Mouse (Mus musculus): Measurements from ENCODE around the gene Mrpl37. TPM values are rescaled to one million over a fixed set of nuclear protein-coding genes. Genes with fewer than 3 reads are reported as not detected.

Mrpl37 gene
- polyA plus RNA-seq, 1 experiment from 2014 or later: 53.4 TPM

- ATAC-seq (0 out of 2 replicates have a peak, but pooled peaks have one; percentile 16), DNase-seq (ENCODE audit: low spot score) (no peak)
- Histone ChIP-seq H3K4me1 (ENCODE audit: insufficient read depth, low read depth, low read length) (no peaks in the 10 kb centered on the region), H3K36me3 (ENCODE audit: insufficient read depth, low read length) (no peaks in the 10 kb centered on the region), H3K27me3 (replicated peaks; ENCODE audit: insufficient read depth, low read length) (no peaks in the 10 kb centered on the region), H3K27ac (ENCODE audit: low read length) (no peak overlapping the region), H3K4me2 (replicated peaks; ENCODE audit: low read depth, low read length) (no peak overlapping the region), H3K4me3 (ENCODE audit: low read depth, low read length) (no peak overlapping the region), H3K9me3 (ENCODE audit: low read length) (no peaks in the 10 kb centered on the region), H3K9ac (replicated peaks; ENCODE audit: low read depth) (no peak overlapping the region)
- WGBS: 41% methylated on average over 3 of the region's 3 CpGs
- TF ChIP-seq CTCF (IDR thresholded peaks at IDR 0.05) (no peak), EP300 (IDR thresholded peaks at IDR 0.05) (no peak)
Observed at GRCm38 (mm10) chr4:107018521-107018920, 48.1 kb downstream of the Mrpl37 start.

- ATAC-seq (no peak), DNase-seq (ENCODE audit: low spot score) (no peak)
- no peak overlapping the region for H3K4me2 ChIP-seq (replicated peaks; ENCODE audit: low read depth, low read length)
- H3K9ac ChIP-seq (replicated peaks; ENCODE audit: low read depth): no peak overlapping the region
- no peaks in the 10 kb centered on the region for H3K36me3 ChIP-seq (ENCODE audit: insufficient read depth, low read length)
- no peaks in the 10 kb centered on the region for H3K4me1 ChIP-seq (ENCODE audit: insufficient read depth, low read depth, low read length)
- TF ChIP-seq CTCF (IDR thresholded peaks at IDR 0.05): no peak
- TF ChIP-seq EP300 (IDR thresholded peaks at IDR 0.05): no peak
- H3K9me3 ChIP-seq (ENCODE audit: low read length): no peaks in the 10 kb centered on the region
- no peaks in the 10 kb centered on the region for H3K27me3 ChIP-seq (replicated peaks; ENCODE audit: insufficient read depth, low read length)
- H3K4me3 ChIP-seq (ENCODE audit: low read depth, low read length): no peak overlapping the region
- H3K27ac ChIP-seq (ENCODE audit: low read length): no peak overlapping the region
Observed at GRCm38 (mm10) chr4:107017257-107017656, 49.4 kb downstream of the Mrpl37 start.

- no peak overlapping the region for H3K27ac ChIP-seq (ENCODE audit: low read length)
- H3K9me3 ChIP-seq (ENCODE audit: low read length): no peaks in the 10 kb centered on the region
- TF ChIP-seq EP300 (IDR thresholded peaks at IDR 0.05) (no peak), CTCF (IDR thresholded peaks at IDR 0.05) (peak; percentile 14; the same call in 1 of the 2 replicates)
- WGBS: 61% methylated on average over 13 of the region's 13 CpGs
- no peak overlapping the region for H3K4me3 ChIP-seq (ENCODE audit: low read depth, low read length)
- no peaks in the 10 kb centered on the region for H3K36me3 ChIP-seq (ENCODE audit: insufficient read depth, low read length)
- H3K4me2 ChIP-seq (replicated peaks; ENCODE audit: low read depth, low read length): no peak overlapping the region
- DNase-seq (ENCODE audit: low spot score) (no peak), ATAC-seq (no peak)
- no peak overlapping the region for H3K9ac ChIP-seq (replicated peaks; ENCODE audit: low read depth)
- H3K4me1 ChIP-seq (ENCODE audit: insufficient read depth, low read depth, low read length): no peaks in the 10 kb centered on the region
- no peaks in the 10 kb centered on the region for H3K27me3 ChIP-seq (replicated peaks; ENCODE audit: insufficient read depth, low read length)
Observed at GRCm38 (mm10) chr4:107015971-107016511, 50.6 kb downstream of the Mrpl37 start.

- no peaks in the 10 kb centered on the region for H3K9me3 ChIP-seq (ENCODE audit: low read length)
- no peak overlapping the region for H3K4me2 ChIP-seq (replicated peaks; ENCODE audit: low read depth, low read length)
- no peak overlapping the region for H3K27ac ChIP-seq (ENCODE audit: low read length)
- ATAC-seq (no peak), DNase-seq (ENCODE audit: low spot score) (no peak)
- WGBS: 87% methylated on average over 9 of the region's 9 CpGs
- TF ChIP-seq CTCF (IDR thresholded peaks at IDR 0.05) (no peak), EP300 (IDR thresholded peaks at IDR 0.05) (no peak)
- no peaks in the 10 kb centered on the region for H3K36me3 ChIP-seq (ENCODE audit: insufficient read depth, low read length)
- H3K27me3 ChIP-seq (replicated peaks; ENCODE audit: insufficient read depth, low read length): no peaks in the 10 kb centered on the region
- no peaks in the 10 kb centered on the region for H3K4me1 ChIP-seq (ENCODE audit: insufficient read depth, low read depth, low read length)
- no peak overlapping the region for H3K9ac ChIP-seq (replicated peaks; ENCODE audit: low read depth)
- no peak overlapping the region for H3K4me3 ChIP-seq (ENCODE audit: low read depth, low read length)
Observed at GRCm38 (mm10) chr4:107013817-107014260, 52.8 kb downstream of the Mrpl37 start.

GRCm38 (mm10) chr4:107013119-107013816 lies 53.4 kb downstream of the Mrpl37 start:
- H3K9ac ChIP-seq (replicated peaks; ENCODE audit: low read depth): no peak overlapping the region
- no peaks in the 10 kb centered on the region for H3K4me1 ChIP-seq (ENCODE audit: insufficient read depth, low read depth, low read length)
- no peaks in the 10 kb centered on the region for H3K27me3 ChIP-seq (replicated peaks; ENCODE audit: insufficient read depth, low read length)
- no peaks in the 10 kb centered on the region for H3K9me3 ChIP-seq (ENCODE audit: low read length)
- no peak overlapping the region for H3K4me2 ChIP-seq (replicated peaks; ENCODE audit: low read depth, low read length)
- no peak overlapping the region for H3K27ac ChIP-seq (ENCODE audit: low read length)
- TF ChIP-seq EP300 (IDR thresholded peaks at IDR 0.05) (no peak), CTCF (IDR thresholded peaks at IDR 0.05) (no peak)
- DNase-seq (ENCODE audit: low spot score) (no peak), ATAC-seq (no peak)
- no peaks in the 10 kb centered on the region for H3K36me3 ChIP-seq (ENCODE audit: insufficient read depth, low read length)
- WGBS: 89% methylated on average over 6 of the region's 6 CpGs
- no peak overlapping the region for H3K4me3 ChIP-seq (ENCODE audit: low read depth, low read length)

- Histone ChIP-seq H3K36me3 (ENCODE audit: insufficient read depth, low read length) (no peaks in the 10 kb centered on the region), H3K9me3 (ENCODE audit: low read length) (no peaks in the 10 kb centered on the region), H3K27ac (ENCODE audit: low read length) (no peak overlapping the region), H3K4me2 (replicated peaks; ENCODE audit: low read depth, low read length) (no peak overlapping the region), H3K9ac (replicated peaks; ENCODE audit: low read depth) (no peak overlapping the region), H3K4me1 (ENCODE audit: insufficient read depth, low read depth, low read length) (no peaks in the 10 kb centered on the region), H3K27me3 (replicated peaks; ENCODE audit: insufficient read depth, low read length) (no peaks in the 10 kb centered on the region), H3K4me3 (ENCODE audit: low read depth, low read length) (no peak overlapping the region)
- ATAC-seq: no peak
- WGBS: 75% methylated on average over 3 of the region's 3 CpGs
- no peak for TF ChIP-seq CTCF (IDR thresholded peaks at IDR 0.05)
- no peak for TF ChIP-seq EP300 (IDR thresholded peaks at IDR 0.05)
- no peak for DNase-seq (ENCODE audit: low spot score)
Observed at GRCm38 (mm10) chr4:107012574-107012973, 54.1 kb downstream of the Mrpl37 start.
